Mouse (Mus musculus) E14TG2a.4 (cell line): Measurements from ENCODE around the gene Rnh1.

Experiments
- H3K27me3 ChIP-seq: 2 replicates; pipeline ENCODE4 v1.6.1; 2014; ENCODE audit warnings: low read length, control low read depth; ENCODE audit not compliant: insufficient read depth
- H3K36me3 ChIP-seq: 2 replicates; pipeline ENCODE4 v1.6.1; 2014; ENCODE audit warnings: low read length, control low read depth; ENCODE audit not compliant: insufficient read depth
- H3K4me1 ChIP-seq: replicated peaks from 2 replicates; pipeline ENCODE4 v1.6.1; 2014; ENCODE audit warnings: low read depth, low read length, control low read depth
- H3K4me3 ChIP-seq: replicated peaks from 2 replicates; pipeline ENCODE4 v1.5.1; 2014; ENCODE audit warnings: mild to moderate bottlenecking, low read length
- H3K9me3 ChIP-seq: 2 replicates; pipeline ENCODE4 v1.6.1; 2014; ENCODE audit warnings: low read length, control low read depth
- CTCF ChIP-seq: conservative IDR thresholded peaks from 2 replicates; pipeline ENCODE4 v1.5.1; 2014; ENCODE audit warnings: low read length
- NANOG ChIP-seq: IDR thresholded peaks from 2 replicates; pipeline ENCODE4 v1.6.1; 2014; ENCODE audit warnings: borderline replicate concordance, low read length, mixed read lengths
- POU5F1 ChIP-seq: IDR thresholded peaks from 2 replicates; pipeline ENCODE4 v1.6.1; 2014; ENCODE audit warnings: low read length, borderline replicate concordance

Rnh1 gene

DNA sequence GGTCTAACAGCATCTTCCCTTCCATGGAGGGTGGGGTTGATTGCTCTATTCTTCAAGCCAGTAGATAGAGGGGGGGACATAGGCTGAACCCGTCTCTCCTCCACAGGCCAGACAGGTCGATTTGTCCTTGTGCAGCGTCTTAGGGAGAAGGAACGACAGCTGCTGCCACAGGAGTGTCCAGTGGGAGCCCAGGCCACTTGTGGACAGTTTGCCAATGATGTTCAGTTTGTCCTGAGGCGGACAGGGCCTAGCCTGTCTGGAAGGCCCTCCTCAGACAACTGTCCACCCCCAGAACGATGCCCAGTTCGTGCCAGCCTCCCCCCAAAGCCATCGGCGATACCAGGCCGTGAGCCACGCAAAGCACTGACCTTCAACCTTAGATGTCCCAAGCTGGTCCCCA lies 44.2 kb upstream of the Rnh1 start:
- peaks cover 87% of the 10 kb centered on the region for H3K4me1 ChIP-seq
- H3K4me3 ChIP-seq: peak overlapping the region; percentile 92
- H3K27me3 ChIP-seq: no peaks in the 10 kb centered on the region
- TF ChIP-seq POU5F1 (no peak), NANOG (no peak), CTCF (no peak)
- H3K36me3 ChIP-seq: peaks cover 45% of the 10 kb centered on the region
- H3K9me3 ChIP-seq: no peaks in the 10 kb centered on the region

DNA sequence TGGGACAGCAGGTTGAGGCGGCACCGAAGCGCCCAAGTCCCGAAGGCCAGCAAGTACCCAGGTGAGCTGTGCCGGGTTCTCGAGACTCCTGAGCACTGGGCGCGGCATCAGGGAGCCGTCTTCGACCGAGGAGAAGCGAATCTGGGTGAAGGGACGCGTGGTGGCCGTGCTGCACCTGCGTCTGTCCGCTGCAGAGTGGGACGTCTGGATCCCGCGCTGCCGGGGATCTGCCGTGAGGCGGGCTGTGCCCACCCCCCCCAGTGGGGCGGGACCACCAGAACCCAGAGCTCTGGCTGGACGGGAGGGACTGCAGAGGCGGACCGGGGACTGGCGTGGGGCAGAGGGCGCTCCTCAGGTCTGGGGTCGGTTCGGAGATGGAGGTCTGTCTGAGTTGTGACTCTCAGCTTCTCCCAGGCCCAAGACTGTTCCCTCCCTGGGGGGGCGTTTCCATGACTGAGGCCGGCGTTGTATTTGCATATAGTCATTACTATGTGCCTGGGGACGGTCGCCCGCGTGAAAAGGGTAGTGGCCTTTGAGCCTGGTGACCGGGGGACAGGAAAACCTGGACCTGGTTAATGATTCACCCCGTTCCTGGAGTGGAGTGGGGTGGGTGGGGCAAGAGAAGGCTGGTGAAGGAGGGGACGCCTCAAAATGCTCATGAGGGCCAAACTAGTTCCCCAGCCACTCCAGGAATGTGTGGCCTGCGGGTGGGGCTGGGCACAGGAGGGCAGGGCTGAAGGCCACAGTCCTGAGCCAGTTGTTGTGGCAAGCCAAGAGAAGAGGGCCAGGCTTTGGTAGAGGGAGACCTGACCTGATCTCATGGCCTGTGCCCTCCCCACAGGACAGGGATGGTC lies 43.5 kb upstream of the Rnh1 start:
- no peaks in the 10 kb centered on the region for H3K9me3 ChIP-seq
- TF ChIP-seq POU5F1 (no peak), NANOG (no peak), CTCF (no peak)
- H3K27me3 ChIP-seq: no peaks in the 10 kb centered on the region
- peaks cover 49% of the 10 kb centered on the region for H3K36me3 ChIP-seq
- peaks cover 84% of the 10 kb centered on the region for H3K4me1 ChIP-seq
- H3K4me3 ChIP-seq: peak overlapping the region; percentile 92

GRCm38 (mm10) chr7:141215101-141215879 lies 42.6 kb upstream of the Rnh1 start, which contains the start of gene Rassf7:
Gene Rassf7, plus strand, starts transcription at chr7:141215860.
- Histone ChIP-seq H3K27me3 (no peaks in the 10 kb centered on the region), H3K36me3 (peaks cover 49% of the 10 kb centered on the region), H3K9me3 (no peaks in the 10 kb centered on the region), H3K4me1 (peaks cover 83% of the 10 kb centered on the region), H3K4me3 (peak within 1 kb of the TSS; percentile 92)
- TF ChIP-seq CTCF (no peak), NANOG (no peak), POU5F1 (no peak)

GRCm38 (mm10) chr7:141214310-141214709 lies 41.7 kb upstream of the Rnh1 start:
- H3K9me3 ChIP-seq: no peaks in the 10 kb centered on the region
- H3K27me3 ChIP-seq: no peaks in the 10 kb centered on the region
- H3K4me1 ChIP-seq: peaks cover 77% of the 10 kb centered on the region
- peaks cover 49% of the 10 kb centered on the region for H3K36me3 ChIP-seq
- peak overlapping the region; percentile 92 for H3K4me3 ChIP-seq
- TF ChIP-seq NANOG (no peak), POU5F1 (no peak), CTCF (no peak)

DNA sequence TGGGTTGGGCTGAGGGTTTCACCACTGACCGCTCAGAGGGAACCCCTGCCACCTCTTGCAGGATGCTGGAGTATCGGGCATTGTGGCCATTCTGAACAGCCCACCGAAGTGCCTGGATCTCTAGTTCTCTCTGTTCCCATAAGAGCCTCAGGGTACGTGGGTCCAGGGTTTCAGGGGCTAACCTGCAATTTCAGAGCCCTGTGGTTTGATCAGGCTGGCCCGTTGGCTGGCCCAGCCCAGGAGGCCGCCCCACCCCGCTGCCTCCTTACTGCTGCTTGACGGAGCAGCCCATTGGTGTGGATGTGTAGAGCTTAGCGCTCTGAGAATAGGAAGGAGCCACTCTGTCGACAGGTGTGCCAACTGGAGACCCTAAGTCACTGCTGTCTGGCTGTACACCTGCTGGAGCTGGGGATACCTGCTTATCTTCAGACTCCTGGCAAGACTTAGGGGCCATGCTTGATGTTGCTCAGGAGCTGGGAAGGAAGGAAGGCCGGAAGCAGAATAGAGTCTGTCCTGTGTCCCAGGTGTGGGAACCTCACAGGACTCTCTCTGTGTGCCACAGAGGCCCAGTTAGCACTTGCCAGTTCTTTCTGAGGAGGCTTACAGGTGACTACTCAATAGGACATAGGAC lies 41.1 kb upstream of the Rnh1 start, which contains the start of gene Lmntd2:
Gene Lmntd2, minus strand, starts transcription at position 476 of the 631 bp plus-strand sequence.
- peaks cover 45% of the 10 kb centered on the region for H3K36me3 ChIP-seq
- H3K9me3 ChIP-seq: no peaks in the 10 kb centered on the region
- H3K4me1 ChIP-seq: peaks cover 71% of the 10 kb centered on the region
- no peak for TF ChIP-seq NANOG
- TF ChIP-seq CTCF: no peak
- no peak for TF ChIP-seq POU5F1
- H3K4me3 ChIP-seq: peak within 1 kb of the TSS; percentile 92
- no peaks in the 10 kb centered on the region for H3K27me3 ChIP-seq

DNA sequence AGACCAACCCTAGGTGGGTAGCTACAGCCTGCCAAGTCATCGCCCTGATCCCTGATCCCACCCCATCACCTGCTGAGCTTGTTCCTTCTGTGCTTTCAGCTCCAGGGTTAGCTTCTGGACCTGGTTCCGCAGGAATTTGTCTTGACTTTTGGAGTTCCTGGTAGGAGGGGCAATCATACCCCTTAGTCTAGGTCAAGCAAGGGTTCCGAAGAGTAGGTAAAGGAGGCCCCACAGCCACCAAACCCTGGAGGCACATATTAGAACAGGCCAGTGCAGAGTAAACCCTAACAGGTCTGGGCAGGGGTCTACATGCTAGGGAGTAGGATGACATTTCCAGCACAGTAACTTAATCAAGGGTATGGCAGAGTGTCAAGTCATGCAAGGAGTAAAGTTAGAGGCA lies 40.5 kb upstream of the Rnh1 start:
- Histone ChIP-seq H3K27me3 (no peaks in the 10 kb centered on the region), H3K4me1 (peaks cover 66% of the 10 kb centered on the region), H3K36me3 (peaks cover 39% of the 10 kb centered on the region), H3K9me3 (no peaks in the 10 kb centered on the region), H3K4me3 (peak overlapping the region; percentile 26; the same call in 1 of the 2 replicates)
- TF ChIP-seq NANOG (no peak), POU5F1 (no peak), CTCF (no peak)

GRCm38 (mm10) chr7:141210606-141211131 lies 38.0 kb upstream of the Rnh1 start:
- no peak for TF ChIP-seq CTCF
- TF ChIP-seq POU5F1: no peak
- TF ChIP-seq NANOG: no peak
- H3K4me1 ChIP-seq: peaks cover 45% of the 10 kb centered on the region
- H3K27me3 ChIP-seq: no peaks in the 10 kb centered on the region
- H3K36me3 ChIP-seq: peaks cover 23% of the 10 kb centered on the region
- no peaks in the 10 kb centered on the region for H3K9me3 ChIP-seq
- no peak overlapping the region for H3K4me3 ChIP-seq

- no peaks in the 10 kb centered on the region for H3K27me3 ChIP-seq
- no peaks in the 10 kb centered on the region for H3K9me3 ChIP-seq
- H3K4me3 ChIP-seq: no peak overlapping the region
- peaks cover 43% of the 10 kb centered on the region for H3K4me1 ChIP-seq
- peaks cover 23% of the 10 kb centered on the region for H3K36me3 ChIP-seq
- TF ChIP-seq POU5F1: no peak
- no peak for TF ChIP-seq CTCF
- no peak for TF ChIP-seq NANOG
Measured at GRCm38 (mm10) chr7:141210137-141210536, 37.5 kb upstream of the Rnh1 start.
